Mouse (Mus musculus): ENCODE measurements around the gene Rbbp5. TPM values are rescaled to one million over a fixed set of nuclear protein-coding genes. Genes with fewer than 3 reads are reported as not detected.

The Rbbp5 gene
- total and polyA plus RNA-seq, 3 experiments = 33.3 to 43.5 TPM; not detected in 1

DNA sequence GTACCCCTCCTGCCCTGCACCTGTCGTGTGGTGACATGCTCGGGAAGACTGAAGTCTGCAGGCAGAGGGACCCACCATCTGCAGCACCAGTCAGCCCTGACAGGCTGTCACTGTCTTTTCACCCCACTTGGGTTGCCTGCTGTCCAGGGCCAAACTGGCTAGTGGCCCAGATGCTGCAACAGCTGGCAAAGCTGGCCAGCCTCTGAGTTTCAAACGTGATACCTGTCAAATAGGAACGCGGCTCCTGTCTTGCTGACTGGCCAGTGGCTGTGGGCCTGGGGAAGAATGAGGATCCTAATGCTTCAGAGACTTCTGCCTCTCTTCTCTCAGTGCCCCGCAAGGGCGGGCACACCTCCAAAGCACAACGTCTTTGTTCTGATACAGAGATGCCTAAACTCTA is 66.6 kb downstream of the Rbbp5 start:
- no peak for DNase-seq (ENCODE audit: low read depth, low spot score)
- Histone ChIP-seq H3K4me3 (ENCODE audit: control insufficient read depth in 1 of 2, insufficient read depth in 1 of 2, low read depth in 2 of 2, low read length in 2 of 2) (no peak overlapping the region), H3K9me3 (replicated peaks; ENCODE audit: insufficient read depth, low read length) (no peaks in the 10 kb centered on the region), H3K9ac (ENCODE audit: control insufficient read depth, low read depth, low read length, poor library complexity, severe bottlenecking) (no peak overlapping the region), H3K4me1 (ENCODE audit: control insufficient read depth in 1 of 2, insufficient read depth in 2 of 2, low read length in 2 of 2) (no peaks in the 10 kb centered on the region), H3K36me3 (ENCODE audit: control insufficient read depth in 1 of 2, insufficient read depth in 2 of 2, low read length in 2 of 2) (no peaks in the 10 kb centered on the region), H3K27ac (ENCODE audit: control insufficient read depth, low read depth, low read length) (no peak overlapping the region), H3K79me2 (ENCODE audit: control insufficient read depth, insufficient read depth, low read length, poor library complexity) (no peaks in the 10 kb centered on the region), H3K27me3 (ENCODE audit: control insufficient read depth in 1 of 2, insufficient read depth in 2 of 2, low read length in 2 of 2) (peaks cover 2 to 14% of the 10 kb centered on the region in 2 experiments)
- TF ChIP-seq ZMIZ1 (IDR thresholded peaks at IDR 0.05; ENCODE audit: low read depth, low read length) (no peak), MAZ (IDR thresholded peaks at IDR 0.05; ENCODE audit: low read depth, low read length) (no peak), NRF1 (IDR thresholded peaks at IDR 0.05; ENCODE audit: insufficient read depth, low read depth, low read length, poor library complexity, severe bottlenecking) (no peak), POLR2A (IDR thresholded peaks at IDR 0.05; ENCODE audit: control insufficient read depth in 1 of 2, insufficient read depth in 1 of 2, low read depth in 1 of 2, low read length in 2 of 2, poor library complexity in 1 of 2) (no peak), USF2 (IDR thresholded peaks at IDR 0.05; ENCODE audit: borderline replicate concordance in 1 of 2, insufficient read depth in 1 of 2, low read depth in 1 of 2, low read length in 2 of 2) (no peak), GATA1 (IDR thresholded peaks at IDR 0.05; ENCODE audit: low read depth, low read length) (no peak), NELFE (IDR thresholded peaks at IDR 0.05; ENCODE audit: low read depth, low read length) (no peak), RCOR1 (IDR thresholded peaks at IDR 0.05; ENCODE audit: low read depth, low read length) (no peak), MXI1 (IDR thresholded peaks at IDR 0.05; ENCODE audit: low read depth, low read length) (no peak), E2F4 (IDR thresholded peaks at IDR 0.05; ENCODE audit: borderline replicate concordance, low read depth, low read length) (no peak), ZC3H11A (IDR thresholded peaks at IDR 0.05; ENCODE audit: low read depth, low read length) (no peak), TAL1 (IDR thresholded peaks at IDR 0.05; ENCODE audit: low read length) (no peak), HCFC1 (IDR thresholded peaks at IDR 0.05; ENCODE audit: low read depth, low read length) (no peak), ELF1 (IDR thresholded peaks at IDR 0.05; ENCODE audit: low read depth, low read length) (no peak), SMC3 (IDR thresholded peaks at IDR 0.05; ENCODE audit: low read depth, low read length) (no peak), CHD2 (IDR thresholded peaks at IDR 0.05; ENCODE audit: low read length) (no peak), ETS1 (IDR thresholded peaks at IDR 0.05; ENCODE audit: low read depth, low read length) (no peak)

Other genes with a start within 250 kb of the Rbbp5 start
- not detected in 2 replicates for gene Gm10188, start 247.6 kb upstream of the Rbbp5 start, total RNA-seq (2012; rRNA removed)
- not detected for gene Gm10188, start 247.6 kb upstream of the Rbbp5 start, polyA plus RNA-seq (2012; ENCODE audit: insufficient read depth in 1 of 2, insufficient read length in 2 of 2, low read depth in 1 of 2, low replicate concordance in 2 of 2, missing spikeins in 1 of 2)
- not detected in 2 replicates for gene Klhdc8a, start 178.7 kb upstream of the Rbbp5 start, total RNA-seq (2012; rRNA removed)
- not detected for gene Klhdc8a, start 178.7 kb upstream of the Rbbp5 start, polyA plus RNA-seq (2012; ENCODE audit: insufficient read depth in 1 of 2, insufficient read length in 2 of 2, low read depth in 1 of 2, low replicate concordance in 2 of 2, missing spikeins in 1 of 2)
- 2.8 and 3.2 TPM in 2 replicates for gene Nuak2, start 161.2 kb upstream of the Rbbp5 start, total RNA-seq (2012; rRNA removed)
- gene Nuak2, start 161.2 kb upstream of the Rbbp5 start, polyA plus RNA-seq (2012; ENCODE audit: insufficient read depth in 1 of 2, insufficient read length in 2 of 2, low read depth in 1 of 2, low replicate concordance in 2 of 2, missing spikeins in 1 of 2) = 1 to 10 TPM in 1 of 2 experiments, not detected in 1; 3.0 TPM
- gene Tmcc2, start 86.1 kb upstream of the Rbbp5 start, total RNA-seq (2012; rRNA removed) = 4.6 and 7.2 TPM in 2 replicates
- gene Tmcc2, start 86.1 kb upstream of the Rbbp5 start, polyA plus RNA-seq (2012; ENCODE audit: insufficient read depth in 1 of 2, insufficient read length in 2 of 2, low read depth in 1 of 2, low replicate concordance in 2 of 2, missing spikeins in 1 of 2) = 1 to 10 TPM in 1 of 2 experiments, not detected in 1; 4.1 TPM
- 2.4 and 2.8 TPM in 2 replicates for gene Dstyk, start 59.8 kb upstream of the Rbbp5 start, total RNA-seq (2012; rRNA removed)
- gene Dstyk, start 59.8 kb upstream of the Rbbp5 start, polyA plus RNA-seq (2012; ENCODE audit: insufficient read depth in 1 of 2, insufficient read length in 2 of 2, low read depth in 1 of 2, low replicate concordance in 2 of 2, missing spikeins in 1 of 2) = 1 to 10 TPM in 1 of 2 experiments, not detected in 1; 4.5 TPM
- gene Tmem81, start 28.9 kb downstream of the Rbbp5 start, total RNA-seq (2012; rRNA removed) = 2.6 and 2.9 TPM in 2 replicates
- 1 to 10 TPM in 1 of 2 experiments, not detected in 1; 5.4 TPM for gene Tmem81, start 28.9 kb downstream of the Rbbp5 start, polyA plus RNA-seq (2012; ENCODE audit: insufficient read depth in 1 of 2, insufficient read length in 2 of 2, low read depth in 1 of 2, low replicate concordance in 2 of 2, missing spikeins in 1 of 2)
- gene Cntn2, start 65.9 kb downstream of the Rbbp5 start, total RNA-seq (2012; rRNA removed) = not detected in 2 replicates
- not detected for gene Cntn2, start 65.9 kb downstream of the Rbbp5 start, polyA plus RNA-seq (2012; ENCODE audit: insufficient read depth in 1 of 2, insufficient read length in 2 of 2, low read depth in 1 of 2, low replicate concordance in 2 of 2, missing spikeins in 1 of 2)

Data from MEL (cell line).